Mouse (Mus musculus): ENCODE data around the gene Ttll12. TPM values are rescaled to one million over a fixed set of nuclear protein-coding genes. Genes with fewer than 3 reads are reported as not detected.

The Ttll12 gene
- polyA plus RNA-seq, 1 experiment from 2014 or later: 14.1 TPM

DNA sequence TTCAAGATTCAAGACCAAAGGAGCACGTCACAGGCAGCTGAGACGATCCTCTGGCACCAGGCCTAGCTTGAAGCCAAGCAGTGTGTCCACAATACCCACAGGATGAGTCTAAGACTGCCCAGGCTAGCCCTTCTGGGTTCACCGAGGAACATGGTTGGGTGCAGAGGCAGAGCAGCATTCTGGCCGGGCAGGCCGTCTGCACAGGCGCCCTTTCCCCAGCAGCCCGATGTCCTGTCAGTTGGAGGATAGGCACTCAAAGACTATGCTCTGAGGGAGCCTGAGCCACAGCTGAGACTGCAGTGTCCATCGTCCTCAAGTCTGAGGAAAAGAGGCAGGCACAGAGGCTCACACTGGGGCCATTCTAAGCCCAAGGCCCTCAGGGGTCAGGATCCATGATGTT, 47.8 kb downstream of the Ttll12 start:
- Histone ChIP-seq H3K27ac (ENCODE audit: low read depth, low read length) (no peak overlapping the region), H3K36me3 (ENCODE audit: control insufficient read depth, insufficient read depth) (peaks cover 62% of the 10 kb centered on the region), H3K9me3 (ENCODE audit: control insufficient read depth) (no peaks in the 10 kb centered on the region), H3K9ac (ENCODE audit: low read depth, low read length) (no peak overlapping the region), H3K27me3 (replicated peaks; ENCODE audit: control insufficient read depth, insufficient read depth, low read length) (no peaks in the 10 kb centered on the region), H3K4me2 (replicated peaks; ENCODE audit: low read depth) (no peak overlapping the region), H3K4me1 (replicated peaks; ENCODE audit: control insufficient read depth, insufficient read depth, low read length) (no peaks in the 10 kb centered on the region), H3K4me3 (ENCODE audit: low read depth, low read length) (no peak overlapping the region)
- ATAC-seq: no peak
- no peak for TF ChIP-seq CTCF (IDR thresholded peaks at IDR 0.05; ENCODE audit: low read depth)
- WGBS: 94% methylated on average over 8 of the region's 8 CpGs

DNA sequence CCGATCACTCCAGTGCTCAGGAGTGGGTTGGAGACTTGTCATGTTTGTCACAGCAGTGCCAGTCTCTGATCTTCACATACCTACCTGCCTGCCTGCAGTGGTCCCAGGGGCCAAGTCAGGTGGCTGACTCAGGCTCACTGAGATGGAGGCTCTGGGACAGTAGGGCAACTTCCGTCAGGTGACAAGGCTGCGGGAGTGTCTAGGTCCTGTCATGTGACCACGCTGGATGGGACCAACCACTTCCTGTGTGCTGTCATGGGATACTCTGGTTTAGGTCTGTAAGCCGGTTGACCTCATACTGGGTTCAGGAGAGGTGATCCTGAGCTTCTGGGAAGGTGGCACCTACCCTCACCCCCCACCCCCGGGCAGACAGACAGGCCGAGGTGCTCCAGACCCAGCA, 48.9 kb downstream of the Ttll12 start:
- 88% methylated on average over 7 of the region's 7 CpGs for WGBS
- ATAC-seq: no peak; the same call in 1 of the 2 replicates
- Histone ChIP-seq H3K9ac (ENCODE audit: low read depth, low read length) (no peak overlapping the region), H3K27me3 (replicated peaks; ENCODE audit: control insufficient read depth, insufficient read depth, low read length) (no peaks in the 10 kb centered on the region), H3K4me2 (replicated peaks; ENCODE audit: low read depth) (no peak overlapping the region), H3K4me3 (ENCODE audit: low read depth, low read length) (no peak overlapping the region), H3K9me3 (ENCODE audit: control insufficient read depth) (no peaks in the 10 kb centered on the region), H3K4me1 (replicated peaks; ENCODE audit: control insufficient read depth, insufficient read depth, low read length) (no peaks in the 10 kb centered on the region), H3K36me3 (ENCODE audit: control insufficient read depth, insufficient read depth) (peaks cover 56% of the 10 kb centered on the region), H3K27ac (ENCODE audit: low read depth, low read length) (no peak overlapping the region; the same call in 1 of the 2 replicates)
- TF ChIP-seq CTCF (IDR thresholded peaks at IDR 0.05; ENCODE audit: low read depth): no peak

DNA sequence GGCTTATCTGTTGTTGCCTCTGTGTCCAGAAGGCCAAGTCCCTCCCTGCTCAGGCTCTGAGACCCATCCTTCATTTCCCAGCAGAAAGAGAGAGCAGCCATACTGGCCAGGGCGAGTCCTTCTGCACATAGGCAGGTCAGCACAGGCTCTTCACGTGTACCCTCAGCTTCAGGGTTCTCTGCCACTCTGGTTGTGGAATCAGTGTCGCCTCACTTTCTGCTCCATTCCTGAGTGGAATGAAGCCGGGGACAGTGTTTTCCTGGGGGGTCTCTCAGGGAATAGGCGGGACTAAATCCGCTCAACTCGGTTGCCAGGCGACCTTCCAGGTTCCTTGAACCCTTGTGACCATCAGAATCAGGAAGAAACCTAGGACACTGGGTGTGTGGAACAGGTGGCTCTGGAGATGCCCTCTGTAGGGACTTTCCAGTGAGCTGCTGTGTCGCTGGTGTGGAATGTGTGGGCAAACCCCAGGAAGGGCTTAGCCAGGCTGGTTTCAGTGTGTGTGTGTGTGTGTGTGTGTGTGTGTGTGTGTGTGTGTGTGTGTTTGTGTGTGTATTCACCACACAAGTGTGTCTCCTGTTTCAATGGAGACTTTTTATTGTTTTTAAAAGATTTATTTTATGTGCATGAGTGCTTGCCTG, 53.2 kb downstream of the Ttll12 start:
- 73% methylated on average over 9 of the region's 9 CpGs for WGBS
- ATAC-seq: no peak
- H3K9ac ChIP-seq (ENCODE audit: low read depth, low read length): no peak overlapping the region

DNA sequence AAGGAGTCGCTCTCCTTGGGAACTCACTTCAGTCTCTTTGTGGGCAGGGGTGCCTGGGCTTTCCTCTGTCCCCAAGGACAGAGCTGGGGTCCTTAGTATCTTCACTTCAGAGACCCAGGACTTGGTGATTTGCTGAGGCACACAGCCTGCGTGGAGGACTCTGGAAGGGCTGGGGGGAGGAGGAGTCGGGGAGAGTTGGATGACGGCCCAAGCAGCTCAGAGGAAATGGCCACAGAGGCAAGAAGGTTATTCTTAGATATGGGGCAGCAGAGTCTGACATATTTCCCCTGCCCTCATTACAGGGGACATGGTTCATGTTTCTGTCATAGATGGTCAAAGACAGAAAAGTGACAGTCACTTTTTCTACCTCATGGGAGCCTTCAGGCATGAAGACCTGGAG, 55.1 kb downstream of the Ttll12 start:
- ATAC-seq: no peak
- Histone ChIP-seq H3K9ac (ENCODE audit: low read depth, low read length) (no peak overlapping the region), H3K4me2 (replicated peaks; ENCODE audit: low read depth) (no peak overlapping the region), H3K9me3 (ENCODE audit: control insufficient read depth) (no peaks in the 10 kb centered on the region), H3K4me3 (ENCODE audit: low read depth, low read length) (no peak overlapping the region), H3K4me1 (replicated peaks; ENCODE audit: control insufficient read depth, insufficient read depth, low read length) (no peaks in the 10 kb centered on the region), H3K27me3 (replicated peaks; ENCODE audit: control insufficient read depth, insufficient read depth, low read length) (no peaks in the 10 kb centered on the region), H3K36me3 (ENCODE audit: control insufficient read depth, insufficient read depth) (no peaks in the 10 kb centered on the region; the same call in 1 of the 2 replicates), H3K27ac (ENCODE audit: low read depth, low read length) (no peak overlapping the region)
- 51% methylated on average over 4 of the region's 4 CpGs for WGBS
- TF ChIP-seq CTCF (IDR thresholded peaks at IDR 0.05; ENCODE audit: low read depth): no peak

More for the DNA sequence above, 53.2 kb downstream of the Ttll12 start:
- no peak overlapping the region for H3K27ac ChIP-seq (ENCODE audit: low read depth, low read length)
- no peaks in the 10 kb centered on the region for H3K27me3 ChIP-seq (replicated peaks; ENCODE audit: control insufficient read depth, insufficient read depth, low read length)
- H3K36me3 ChIP-seq (ENCODE audit: control insufficient read depth, insufficient read depth): peaks cover 17% of the 10 kb centered on the region
- no peak overlapping the region for H3K4me2 ChIP-seq (replicated peaks; ENCODE audit: low read depth)
- no peak overlapping the region for H3K4me3 ChIP-seq (ENCODE audit: low read depth, low read length)
- H3K4me1 ChIP-seq (replicated peaks; ENCODE audit: control insufficient read depth, insufficient read depth, low read length): no peaks in the 10 kb centered on the region
- H3K9me3 ChIP-seq (ENCODE audit: control insufficient read depth): no peaks in the 10 kb centered on the region
- TF ChIP-seq CTCF (IDR thresholded peaks at IDR 0.05; ENCODE audit: low read depth): no peak

DNA sequence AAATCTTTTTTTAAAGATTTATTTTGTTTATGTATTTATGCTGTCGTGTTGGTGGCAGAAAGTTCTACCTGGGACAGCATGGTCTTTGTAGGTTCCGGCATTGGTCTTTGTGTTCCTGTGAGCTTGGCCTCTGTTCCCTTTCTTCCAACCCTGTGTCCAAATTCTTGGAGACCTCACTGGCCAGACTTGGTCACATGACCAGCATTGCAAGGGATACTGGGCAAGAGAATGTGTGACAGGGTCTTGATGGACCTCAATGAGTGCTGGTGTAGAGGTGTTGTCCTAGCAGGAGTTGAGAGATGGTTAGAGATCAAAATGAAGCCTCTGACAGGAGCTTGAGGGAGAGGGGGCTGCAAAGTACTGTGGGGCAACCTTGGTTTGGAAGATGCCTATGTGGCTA, 56.1 kb downstream of the Ttll12 start:
- no peak for TF ChIP-seq CTCF (IDR thresholded peaks at IDR 0.05; ENCODE audit: low read depth)
- Histone ChIP-seq H3K27ac (ENCODE audit: low read depth, low read length) (no peak overlapping the region), H3K4me3 (ENCODE audit: low read depth, low read length) (no peak overlapping the region), H3K36me3 (ENCODE audit: control insufficient read depth, insufficient read depth) (no peaks in the 10 kb centered on the region; the same call in 1 of the 2 replicates), H3K9me3 (ENCODE audit: control insufficient read depth) (no peaks in the 10 kb centered on the region), H3K27me3 (replicated peaks; ENCODE audit: control insufficient read depth, insufficient read depth, low read length) (no peaks in the 10 kb centered on the region), H3K9ac (ENCODE audit: low read depth, low read length) (no peak overlapping the region), H3K4me2 (replicated peaks; ENCODE audit: low read depth) (no peak overlapping the region), H3K4me1 (replicated peaks; ENCODE audit: control insufficient read depth, insufficient read depth, low read length) (no peaks in the 10 kb centered on the region)
- 95% methylated on average over 2 of the region's 2 CpGs for WGBS
- ATAC-seq: no peak

DNA sequence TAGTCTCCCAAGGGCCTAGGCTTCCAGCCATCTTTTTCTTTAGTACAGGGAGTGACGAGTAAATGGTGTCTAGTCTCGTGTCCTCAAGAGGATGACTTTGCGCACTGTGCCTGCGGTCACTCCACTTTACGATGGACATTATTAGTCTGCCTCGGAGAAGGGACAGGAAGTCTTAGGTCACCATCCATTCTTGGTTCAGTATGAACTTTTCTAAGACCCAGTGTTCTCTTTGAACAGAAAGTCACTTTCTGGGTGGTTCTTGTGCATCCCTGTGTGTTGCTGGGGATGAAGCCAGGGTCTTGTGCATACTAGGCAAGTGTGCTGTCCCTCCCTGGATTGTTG, 59.1 kb downstream of the Ttll12 start:
- TF ChIP-seq CTCF (IDR thresholded peaks at IDR 0.05; ENCODE audit: low read depth): no peak
- no peak overlapping the region for H3K9ac ChIP-seq (ENCODE audit: low read depth, low read length)
- no peak overlapping the region; the same call in 1 of the 2 replicates for H3K4me2 ChIP-seq (replicated peaks; ENCODE audit: low read depth)
- no peak for ATAC-seq
- 62% methylated on average over 6 of the region's 6 CpGs for WGBS
- H3K27ac ChIP-seq (ENCODE audit: low read depth, low read length): no peak overlapping the region
- H3K36me3 ChIP-seq (ENCODE audit: control insufficient read depth, insufficient read depth): no peaks in the 10 kb centered on the region
- no peaks in the 10 kb centered on the region for H3K4me1 ChIP-seq (replicated peaks; ENCODE audit: control insufficient read depth, insufficient read depth, low read length)
- H3K4me3 ChIP-seq (ENCODE audit: low read depth, low read length): no peak overlapping the region
- H3K27me3 ChIP-seq (replicated peaks; ENCODE audit: control insufficient read depth, insufficient read depth, low read length): no peaks in the 10 kb centered on the region
- H3K9me3 ChIP-seq (ENCODE audit: control insufficient read depth): no peaks in the 10 kb centered on the region

Measured in intestine, postnatal 0 days (tissue).